Mouse (Mus musculus): ENCODE data around the gene Dync1li2. TPM values are rescaled to one million over a fixed set of nuclear protein-coding genes. Genes with fewer than 3 reads are reported as not detected.

Gene Dync1li2
- polyA plus RNA-seq, 1 experiment from 2014 or later: 84.9 TPM

DNA sequence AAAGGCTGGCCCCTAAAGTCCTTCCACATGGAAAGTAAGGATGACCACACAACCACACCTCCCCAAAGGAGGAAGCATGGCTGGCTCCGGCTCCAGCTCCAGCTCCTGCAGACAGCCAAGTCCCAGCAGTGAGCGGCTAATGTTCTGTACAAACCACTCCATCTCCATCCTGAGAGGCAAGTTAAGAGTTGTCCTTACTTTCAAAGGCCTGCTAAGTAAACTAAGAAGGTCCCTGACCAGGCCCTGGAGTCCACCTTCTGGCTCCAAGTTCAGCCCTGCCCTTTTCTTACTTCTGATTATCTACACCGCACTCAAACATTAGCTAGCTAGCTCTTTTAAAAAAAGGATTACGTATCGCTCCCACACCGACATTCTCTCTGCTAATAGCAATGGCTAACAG lies 49.1 kb downstream of the Dync1li2 start:
- Histone ChIP-seq H3K27ac (ENCODE audit: low read depth, low read length) (no peak overlapping the region), H3K4me1 (ENCODE audit: control insufficient read depth, insufficient read depth, low read length) (peaks cover 13% of the 10 kb centered on the region; the same call in 1 of the 2 replicates), H3K9me3 (ENCODE audit: control insufficient read depth, low read length) (no peaks in the 10 kb centered on the region), H3K36me3 (ENCODE audit: control insufficient read depth, insufficient read depth, low read length) (no peaks in the 10 kb centered on the region), H3K4me3 (ENCODE audit: low read depth, low read length) (no peak overlapping the region), H3K27me3 (ENCODE audit: control insufficient read depth, insufficient read depth, low read length) (no peaks in the 10 kb centered on the region), H3K4me2 (ENCODE audit: low read depth, low read length) (peak overlapping the region; percentile 89), H3K9ac (replicated peaks; ENCODE audit: low read depth, low read length) (no peak overlapping the region)
- WGBS: 89% methylated on average over 6 of the region's 6 CpGs
- ATAC-seq (ENCODE audit: low read depth): no peak

DNA sequence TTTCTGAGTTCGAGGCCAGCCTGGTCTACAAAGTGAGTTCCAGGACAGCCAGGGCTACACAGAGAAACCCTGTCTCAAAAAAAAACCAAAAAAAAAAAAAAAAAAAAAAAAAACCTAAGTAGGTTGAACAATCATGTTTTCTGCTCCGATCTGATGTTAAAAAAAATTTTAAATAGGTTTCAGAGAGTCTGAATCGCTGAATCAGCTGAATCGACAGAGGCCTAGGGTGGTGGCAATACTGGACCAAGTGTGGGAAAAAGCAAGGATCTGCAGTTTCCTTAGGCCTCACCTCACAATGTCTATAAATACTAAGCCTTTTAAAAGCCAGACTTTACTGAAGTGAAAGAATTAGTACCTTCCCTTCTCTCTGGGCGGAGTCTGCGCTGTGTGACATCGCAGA lies 49.7 kb downstream of the Dync1li2 start:
- H3K4me1 ChIP-seq (ENCODE audit: control insufficient read depth, insufficient read depth, low read length): peaks cover 13% of the 10 kb centered on the region; the same call in 1 of the 2 replicates
- no peaks in the 10 kb centered on the region for H3K36me3 ChIP-seq (ENCODE audit: control insufficient read depth, insufficient read depth, low read length)
- no peak overlapping the region for H3K4me3 ChIP-seq (ENCODE audit: low read depth, low read length)
- no peak overlapping the region for H3K4me2 ChIP-seq (ENCODE audit: low read depth, low read length)
- no peak overlapping the region for H3K27ac ChIP-seq (ENCODE audit: low read depth, low read length)
- no peak overlapping the region for H3K9ac ChIP-seq (replicated peaks; ENCODE audit: low read depth, low read length)
- ATAC-seq (ENCODE audit: low read depth): no peak
- no peaks in the 10 kb centered on the region for H3K9me3 ChIP-seq (ENCODE audit: control insufficient read depth, low read length)
- WGBS: 97% methylated on average over 6 of the region's 7 CpGs
- no peaks in the 10 kb centered on the region for H3K27me3 ChIP-seq (ENCODE audit: control insufficient read depth, insufficient read depth, low read length)

DNA sequence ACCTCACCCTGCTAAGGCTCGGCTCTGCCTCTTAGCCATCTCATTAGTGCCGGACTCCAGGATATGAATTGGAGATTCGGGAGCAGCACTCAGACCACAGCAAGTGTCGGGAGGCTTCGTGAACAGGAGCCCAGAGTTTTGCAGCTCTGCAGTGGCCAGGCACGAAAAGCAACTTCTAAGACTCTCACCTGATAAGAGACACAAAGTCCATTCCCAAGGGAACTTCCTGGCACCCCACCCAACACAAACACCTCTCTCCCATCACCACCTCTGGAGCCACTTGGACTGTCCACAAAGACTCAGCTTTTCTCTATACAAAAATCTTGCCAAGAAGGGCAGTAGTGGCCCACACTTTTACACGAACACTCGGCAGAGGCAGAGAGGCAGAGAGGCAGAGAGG lies 52.6 kb downstream of the Dync1li2 start:
- Histone ChIP-seq H3K36me3 (ENCODE audit: control insufficient read depth, insufficient read depth, low read length) (no peaks in the 10 kb centered on the region), H3K27me3 (ENCODE audit: control insufficient read depth, insufficient read depth, low read length) (no peaks in the 10 kb centered on the region)
- no peak for ATAC-seq (ENCODE audit: low read depth)

DNA sequence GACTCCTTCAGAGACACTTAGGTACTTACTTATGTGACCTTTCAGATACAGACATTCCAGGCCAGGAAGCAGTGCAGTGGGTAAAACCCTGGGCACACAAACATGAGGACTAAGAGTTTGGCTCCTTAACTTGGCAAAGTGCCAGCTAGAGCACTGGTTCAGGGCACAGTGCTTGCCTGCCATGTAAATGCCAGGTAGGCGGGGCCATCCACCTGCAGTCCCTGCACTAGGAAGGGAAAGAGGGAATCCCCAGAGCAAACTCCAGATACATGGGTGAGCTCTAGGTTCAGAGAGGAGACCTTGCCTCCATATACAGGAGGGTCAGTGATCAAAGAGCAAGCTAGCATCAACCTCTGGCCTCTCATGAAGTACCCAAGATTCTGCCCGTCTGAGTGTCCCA lies 54.9 kb downstream of the Dync1li2 start:
- Histone ChIP-seq H3K9me3 (ENCODE audit: control insufficient read depth, low read length) (no peaks in the 10 kb centered on the region), H3K9ac (replicated peaks; ENCODE audit: low read depth, low read length) (no peak overlapping the region), H3K27me3 (ENCODE audit: control insufficient read depth, insufficient read depth, low read length) (no peaks in the 10 kb centered on the region), H3K4me2 (ENCODE audit: low read depth, low read length) (no peak overlapping the region), H3K27ac (ENCODE audit: low read depth, low read length) (no peak overlapping the region), H3K36me3 (ENCODE audit: control insufficient read depth, insufficient read depth, low read length) (no peaks in the 10 kb centered on the region), H3K4me1 (ENCODE audit: control insufficient read depth, insufficient read depth, low read length) (no peaks in the 10 kb centered on the region), H3K4me3 (ENCODE audit: low read depth, low read length) (no peak overlapping the region)
- WGBS: 87% methylated on average over 2 of the region's 2 CpGs
- ATAC-seq (ENCODE audit: low read depth): peak; percentile 44; the same call in 1 of the 2 replicates

More for the DNA sequence above, 52.6 kb downstream of the Dync1li2 start:
- Histone ChIP-seq H3K4me1 (ENCODE audit: control insufficient read depth, insufficient read depth, low read length) (peaks cover 13% of the 10 kb centered on the region; the same call in 1 of the 2 replicates), H3K27ac (ENCODE audit: low read depth, low read length) (no peak overlapping the region), H3K4me2 (ENCODE audit: low read depth, low read length) (no peak overlapping the region), H3K4me3 (ENCODE audit: low read depth, low read length) (no peak overlapping the region), H3K9me3 (ENCODE audit: control insufficient read depth, low read length) (no peaks in the 10 kb centered on the region), H3K9ac (replicated peaks; ENCODE audit: low read depth, low read length) (no peak overlapping the region)
- WGBS: 91% methylated on average over 8 of the region's 8 CpGs

DNA sequence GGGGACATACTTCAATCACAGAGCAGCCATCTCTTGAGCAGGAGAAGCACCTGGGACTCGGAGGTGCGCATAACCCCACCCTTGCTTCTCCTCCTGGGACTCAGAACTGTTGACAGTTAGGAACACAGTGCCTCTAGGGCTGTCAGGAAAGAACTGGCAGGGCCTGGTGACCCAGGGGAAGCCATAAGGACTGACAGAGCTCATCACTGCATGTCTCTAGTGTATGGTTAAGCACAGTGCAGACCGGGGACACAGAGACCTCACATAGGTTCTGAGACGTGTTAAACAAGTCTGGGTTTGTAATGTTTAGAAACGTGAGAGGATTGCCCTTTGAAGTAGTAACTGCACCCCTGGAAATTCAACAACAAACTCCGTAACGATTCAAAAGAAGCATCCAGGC lies 55.3 kb downstream of the Dync1li2 start:
- no peaks in the 10 kb centered on the region for H3K9me3 ChIP-seq (ENCODE audit: control insufficient read depth, low read length)
- 67% methylated on average over 7 of the region's 7 CpGs for WGBS
- no peak for ATAC-seq (ENCODE audit: low read depth)

DNA sequence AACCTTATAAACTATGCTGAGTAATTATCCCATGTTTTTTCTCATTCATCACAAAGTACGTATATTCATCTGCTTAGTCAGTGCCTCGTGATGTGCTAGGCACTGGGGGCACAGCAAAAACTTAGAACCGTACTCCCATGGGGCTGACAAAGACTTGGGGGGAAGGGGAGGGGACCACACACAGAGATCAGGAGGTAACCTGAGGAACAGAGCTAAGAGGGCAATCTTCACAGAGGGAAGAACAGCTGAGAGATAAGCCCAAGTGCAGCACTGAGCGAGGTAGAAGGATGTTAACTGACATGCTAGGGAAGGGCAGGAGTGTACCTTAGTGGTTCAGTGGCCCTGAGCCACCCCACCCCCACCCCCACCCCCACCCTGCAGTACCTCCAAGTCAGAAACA lies 56.2 kb downstream of the Dync1li2 start:
- Histone ChIP-seq H3K4me3 (ENCODE audit: low read depth, low read length) (no peak overlapping the region), H3K27ac (ENCODE audit: low read depth, low read length) (no peak overlapping the region), H3K36me3 (ENCODE audit: control insufficient read depth, insufficient read depth, low read length) (no peaks in the 10 kb centered on the region), H3K9ac (replicated peaks; ENCODE audit: low read depth, low read length) (no peak overlapping the region), H3K27me3 (ENCODE audit: control insufficient read depth, insufficient read depth, low read length) (no peaks in the 10 kb centered on the region), H3K9me3 (ENCODE audit: control insufficient read depth, low read length) (no peaks in the 10 kb centered on the region), H3K4me2 (ENCODE audit: low read depth, low read length) (no peak overlapping the region), H3K4me1 (ENCODE audit: control insufficient read depth, insufficient read depth, low read length) (no peaks in the 10 kb centered on the region; the same call in 1 of the 2 replicates)
- WGBS: 19% methylated on average over 4 of the region's 4 CpGs
- no peak for ATAC-seq (ENCODE audit: low read depth)

More for the DNA sequence above, 55.3 kb downstream of the Dync1li2 start:
- Histone ChIP-seq H3K4me1 (ENCODE audit: control insufficient read depth, insufficient read depth, low read length) (no peaks in the 10 kb centered on the region; the same call in 1 of the 2 replicates), H3K36me3 (ENCODE audit: control insufficient read depth, insufficient read depth, low read length) (no peaks in the 10 kb centered on the region), H3K27me3 (ENCODE audit: control insufficient read depth, insufficient read depth, low read length) (no peaks in the 10 kb centered on the region), H3K4me2 (ENCODE audit: low read depth, low read length) (no peak overlapping the region), H3K9ac (replicated peaks; ENCODE audit: low read depth, low read length) (no peak overlapping the region), H3K27ac (ENCODE audit: low read depth, low read length) (no peak overlapping the region), H3K4me3 (ENCODE audit: low read depth, low read length) (no peak overlapping the region)

DNA sequence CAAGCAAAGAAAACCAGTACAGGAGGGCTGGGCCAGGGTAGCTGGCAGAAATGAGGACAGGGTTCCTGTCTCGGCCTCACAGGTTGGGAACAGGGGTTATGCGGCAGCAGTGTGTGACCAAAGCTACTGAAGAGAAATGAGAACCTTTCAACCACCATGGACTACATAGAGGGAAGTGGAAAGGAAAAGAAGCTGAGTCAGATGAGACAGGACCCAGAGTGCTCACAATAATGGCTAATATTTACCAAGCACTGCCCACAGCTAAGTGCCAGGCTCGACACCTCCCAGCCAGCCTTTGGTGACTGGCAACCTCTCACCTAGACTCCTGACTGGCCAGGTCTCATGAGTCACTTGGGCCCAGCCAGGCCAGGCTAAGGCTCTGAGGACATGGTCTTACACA lies 58.9 kb downstream of the Dync1li2 start:
- no peak overlapping the region for H3K4me3 ChIP-seq (ENCODE audit: low read depth, low read length)
- no peaks in the 10 kb centered on the region for H3K27me3 ChIP-seq (ENCODE audit: control insufficient read depth, insufficient read depth, low read length)
- WGBS: 65% methylated on average over 3 of the region's 3 CpGs
- H3K9ac ChIP-seq (replicated peaks; ENCODE audit: low read depth, low read length): no peak overlapping the region
- no peak overlapping the region for H3K4me2 ChIP-seq (ENCODE audit: low read depth, low read length)
- no peaks in the 10 kb centered on the region; the same call in 1 of the 2 replicates for H3K4me1 ChIP-seq (ENCODE audit: control insufficient read depth, insufficient read depth, low read length)
- no peak overlapping the region for H3K27ac ChIP-seq (ENCODE audit: low read depth, low read length)
- H3K36me3 ChIP-seq (ENCODE audit: control insufficient read depth, insufficient read depth, low read length): no peaks in the 10 kb centered on the region
- no peaks in the 10 kb centered on the region for H3K9me3 ChIP-seq (ENCODE audit: control insufficient read depth, low read length)
- no peak for ATAC-seq (ENCODE audit: low read depth)

DNA sequence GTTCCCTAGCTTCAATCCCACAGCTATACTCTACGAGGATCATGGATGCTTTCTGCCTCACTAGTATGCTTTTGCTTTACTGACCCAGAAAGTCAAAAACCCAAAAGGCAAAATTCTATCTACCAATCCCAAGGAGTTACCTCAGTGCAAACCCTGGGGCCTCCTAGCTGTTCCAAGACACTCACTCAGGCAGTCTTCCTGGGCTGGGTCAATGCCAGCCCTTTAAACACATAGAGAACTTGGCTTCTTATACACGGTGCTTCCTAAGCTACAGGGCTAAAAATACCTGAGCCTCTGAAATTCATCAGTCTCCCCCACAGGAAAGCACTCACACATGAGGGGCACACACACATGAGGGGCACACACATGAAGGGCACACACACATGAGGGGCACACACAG lies 59.6 kb downstream of the Dync1li2 start:
- no peaks in the 10 kb centered on the region for H3K9me3 ChIP-seq (ENCODE audit: control insufficient read depth, low read length)
- H3K27ac ChIP-seq (ENCODE audit: low read depth, low read length): no peak overlapping the region
- H3K4me3 ChIP-seq (ENCODE audit: low read depth, low read length): no peak overlapping the region
- ATAC-seq (ENCODE audit: low read depth): no peak
- WGBS: 71% methylated on average over 2 of the region's 2 CpGs
- no peaks in the 10 kb centered on the region for H3K36me3 ChIP-seq (ENCODE audit: control insufficient read depth, insufficient read depth, low read length)
- H3K4me2 ChIP-seq (ENCODE audit: low read depth, low read length): no peak overlapping the region
- no peaks in the 10 kb centered on the region for H3K27me3 ChIP-seq (ENCODE audit: control insufficient read depth, insufficient read depth, low read length)
- H3K9ac ChIP-seq (replicated peaks; ENCODE audit: low read depth, low read length): no peak overlapping the region
- H3K4me1 ChIP-seq (ENCODE audit: control insufficient read depth, insufficient read depth, low read length): no peaks in the 10 kb centered on the region; the same call in 1 of the 2 replicates

DNA sequence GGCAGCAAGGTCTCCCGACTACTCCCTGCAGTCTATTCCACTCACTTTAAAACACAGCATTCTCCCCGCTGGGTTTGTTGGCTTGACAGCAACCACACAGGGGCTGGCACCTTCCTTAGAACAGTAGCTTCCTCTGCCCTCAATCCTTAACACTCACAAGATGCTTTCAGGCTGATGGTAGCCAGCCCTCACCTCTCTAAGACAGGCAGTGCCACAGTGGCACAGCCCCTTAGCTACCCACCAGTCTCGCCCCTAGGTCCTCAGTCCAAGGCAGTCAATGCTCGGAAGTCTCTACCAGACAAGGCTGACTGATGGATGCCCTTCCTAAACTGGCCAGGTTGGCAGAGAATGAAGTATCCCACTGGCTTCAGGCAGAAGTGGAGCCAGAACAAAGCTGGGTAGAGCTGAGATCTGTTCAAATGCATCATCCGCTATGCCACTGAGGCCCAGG lies 61.9 kb downstream of the Dync1li2 start:
- ATAC-seq (ENCODE audit: low read depth): no peak
- H3K27ac ChIP-seq (ENCODE audit: low read depth, low read length): no peak overlapping the region
- H3K9ac ChIP-seq (replicated peaks; ENCODE audit: low read depth, low read length): no peak overlapping the region

More for the DNA sequence above, 61.9 kb downstream of the Dync1li2 start:
- 80% methylated on average over 5 of the region's 5 CpGs for WGBS
- Histone ChIP-seq H3K4me3 (ENCODE audit: low read depth, low read length) (no peak overlapping the region), H3K4me1 (ENCODE audit: control insufficient read depth, insufficient read depth, low read length) (no peaks in the 10 kb centered on the region; the same call in 1 of the 2 replicates), H3K36me3 (ENCODE audit: control insufficient read depth, insufficient read depth, low read length) (no peaks in the 10 kb centered on the region), H3K9me3 (ENCODE audit: control insufficient read depth, low read length) (no peaks in the 10 kb centered on the region), H3K4me2 (ENCODE audit: low read depth, low read length) (no peak overlapping the region), H3K27me3 (ENCODE audit: control insufficient read depth, insufficient read depth, low read length) (no peaks in the 10 kb centered on the region)
